Mouse (Mus musculus) cerebellum, adult 18-20 months (tissue): Measurements from ENCODE around the gene Gm49601.

ENCODE experiments used
- DNase-seq, 2 experiments: peaks; one replicate each; pipeline ENCODE4 v3.0.0; 2021

The Gm49601 gene

DNA sequence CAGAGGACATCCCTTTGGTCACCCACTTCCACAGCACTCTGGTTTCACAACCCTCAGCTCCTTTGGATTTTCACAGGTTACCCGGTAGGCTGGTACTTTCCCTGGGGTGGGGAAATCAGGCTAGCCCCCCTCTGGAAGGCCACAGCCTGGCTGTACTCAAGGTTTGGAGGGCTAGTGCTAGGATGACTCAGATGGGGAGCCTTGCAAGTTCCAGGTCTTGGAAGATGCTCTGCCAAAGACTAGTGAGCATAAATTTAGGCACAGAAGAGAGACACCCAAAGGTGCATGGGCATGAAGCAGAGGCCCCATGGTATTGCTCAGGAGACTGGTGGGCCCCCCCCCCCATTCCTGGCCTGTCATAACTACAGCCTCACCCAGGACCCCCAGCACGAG lies 2.7 kb upstream of the Gm49601 start:
- peak in 1 of 2 experiments; percentile 23 for DNase-seq

DNA sequence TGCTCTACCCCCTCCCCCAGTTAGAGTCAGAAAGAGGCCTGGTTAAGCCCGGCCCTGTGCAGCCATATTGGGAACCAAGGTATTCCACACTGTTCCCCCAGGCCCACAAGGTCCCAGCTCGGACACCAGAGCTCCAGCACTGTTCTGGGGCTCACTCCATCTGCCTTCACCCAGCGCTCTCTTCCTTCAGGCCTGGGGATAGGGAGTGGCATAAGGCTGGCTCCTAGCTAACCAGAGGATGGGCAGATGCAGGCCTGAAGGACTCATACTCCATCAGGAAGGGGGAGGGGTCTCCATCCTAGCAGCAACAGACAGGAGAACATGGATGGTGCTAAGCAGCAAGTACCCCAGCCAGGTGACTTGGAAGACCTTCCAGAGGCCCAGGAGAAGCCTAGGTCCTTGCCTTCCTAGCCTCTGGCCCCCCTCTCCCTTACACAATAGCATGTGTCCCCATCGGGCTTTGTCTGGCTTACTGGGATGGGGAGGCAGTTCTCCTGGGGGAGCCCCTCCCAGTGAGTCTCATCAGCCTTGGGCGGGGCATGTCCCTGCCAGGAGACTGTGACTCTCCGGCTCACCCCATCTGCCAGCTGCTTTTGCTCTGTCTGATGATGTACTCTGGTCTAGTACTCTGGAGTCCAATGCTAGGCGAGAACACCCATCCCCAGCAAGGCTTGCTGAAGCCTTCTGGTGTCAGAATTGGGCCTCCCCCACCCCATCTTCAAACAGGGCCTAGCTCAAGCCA lies 2.1 kb upstream of the Gm49601 start:
- peak; percentile 31 to 38 for DNase-seq

DNA sequence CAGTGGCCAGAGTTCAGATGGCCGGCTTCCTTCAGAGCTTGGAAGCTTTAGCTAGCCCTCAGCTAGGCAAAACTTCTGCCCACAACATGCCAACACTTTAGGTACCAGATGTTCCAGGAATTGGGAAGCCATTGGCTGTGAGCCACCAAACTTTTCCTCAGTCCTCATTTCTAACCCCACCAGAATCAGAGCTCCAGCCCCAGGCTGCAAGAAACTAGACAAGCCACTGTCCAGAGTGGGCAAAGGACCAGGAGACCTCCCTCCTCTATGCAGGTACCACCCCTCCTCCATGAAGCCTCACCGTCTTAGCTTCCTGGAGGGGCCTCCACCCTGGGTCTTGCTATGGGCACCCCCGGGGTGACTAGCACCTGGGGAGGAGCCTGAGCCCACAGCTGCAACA lies 936 bp upstream of the Gm49601 start:
- peak; percentile 24 to 41 for DNase-seq

DNA sequence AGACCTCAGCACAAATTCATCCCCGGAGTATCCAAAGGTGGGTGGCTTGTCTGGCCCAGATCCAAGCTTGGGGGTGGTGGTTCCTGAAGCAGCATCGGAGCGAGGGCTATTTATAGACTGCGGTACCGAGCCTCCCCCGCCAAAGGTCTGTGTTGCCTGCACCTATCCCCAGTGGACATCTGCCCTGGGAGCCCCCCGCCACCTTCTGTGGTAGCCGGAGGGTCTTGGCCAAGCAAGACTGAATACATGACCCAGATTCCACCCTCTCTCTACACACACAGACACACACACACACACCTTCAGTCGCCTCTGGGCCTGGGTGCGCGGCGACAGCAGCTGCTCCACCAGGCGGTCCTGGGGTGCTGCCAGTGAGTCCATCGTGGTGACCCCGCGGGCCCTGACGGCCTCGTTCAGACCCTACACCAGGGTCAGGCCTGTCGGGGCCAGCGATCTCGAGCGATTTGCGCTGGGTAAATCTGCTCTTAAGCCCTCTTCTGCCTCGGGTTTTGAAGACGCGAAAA lies 376 bp downstream of the Gm49601 start:
- peak; percentile 48 to 61 for DNase-seq

DNA sequence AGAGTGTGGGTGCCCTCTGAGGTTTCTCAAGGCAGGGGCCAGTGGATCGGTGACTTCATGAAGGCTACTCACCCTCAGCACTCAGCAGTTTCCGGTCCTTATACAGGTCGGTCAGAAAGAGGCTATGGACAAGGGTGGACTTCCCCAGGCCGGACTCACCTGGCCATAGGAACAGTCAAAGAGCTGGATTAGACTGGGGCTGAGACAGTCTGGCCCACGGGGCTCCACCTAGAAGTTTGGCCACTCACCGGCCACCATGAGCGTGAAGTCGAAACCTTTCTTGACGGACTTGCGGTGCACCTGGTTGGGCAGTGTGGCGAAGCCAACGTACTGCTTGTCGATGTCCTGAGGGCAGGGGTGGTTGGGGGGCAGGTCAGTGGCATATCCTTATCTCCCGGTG lies 1.1 kb downstream of the Gm49601 start:
- peak in 1 of 2 experiments; percentile 38 for DNase-seq

DNA sequence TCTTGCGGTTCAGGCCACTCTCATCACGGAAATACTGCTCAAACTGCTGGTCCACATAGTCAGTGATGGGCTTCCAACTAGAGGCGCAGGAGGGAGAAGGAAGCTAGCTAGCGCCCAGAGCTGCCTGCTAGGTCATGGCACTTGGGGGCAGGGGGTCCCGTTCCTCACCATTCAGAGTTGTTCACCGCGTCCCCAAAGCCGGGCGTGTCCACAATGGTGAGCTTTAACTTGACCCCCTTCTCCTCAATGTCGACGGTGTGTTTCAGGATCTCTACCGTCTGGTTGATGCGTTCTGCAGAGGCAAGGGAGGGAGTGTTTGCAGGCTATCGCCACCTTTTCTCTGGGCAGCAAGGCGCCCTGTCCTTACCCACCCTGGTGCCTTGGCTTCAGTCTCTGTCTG lies 1.6 kb downstream of the Gm49601 start:
- no peak for DNase-seq

DNA sequence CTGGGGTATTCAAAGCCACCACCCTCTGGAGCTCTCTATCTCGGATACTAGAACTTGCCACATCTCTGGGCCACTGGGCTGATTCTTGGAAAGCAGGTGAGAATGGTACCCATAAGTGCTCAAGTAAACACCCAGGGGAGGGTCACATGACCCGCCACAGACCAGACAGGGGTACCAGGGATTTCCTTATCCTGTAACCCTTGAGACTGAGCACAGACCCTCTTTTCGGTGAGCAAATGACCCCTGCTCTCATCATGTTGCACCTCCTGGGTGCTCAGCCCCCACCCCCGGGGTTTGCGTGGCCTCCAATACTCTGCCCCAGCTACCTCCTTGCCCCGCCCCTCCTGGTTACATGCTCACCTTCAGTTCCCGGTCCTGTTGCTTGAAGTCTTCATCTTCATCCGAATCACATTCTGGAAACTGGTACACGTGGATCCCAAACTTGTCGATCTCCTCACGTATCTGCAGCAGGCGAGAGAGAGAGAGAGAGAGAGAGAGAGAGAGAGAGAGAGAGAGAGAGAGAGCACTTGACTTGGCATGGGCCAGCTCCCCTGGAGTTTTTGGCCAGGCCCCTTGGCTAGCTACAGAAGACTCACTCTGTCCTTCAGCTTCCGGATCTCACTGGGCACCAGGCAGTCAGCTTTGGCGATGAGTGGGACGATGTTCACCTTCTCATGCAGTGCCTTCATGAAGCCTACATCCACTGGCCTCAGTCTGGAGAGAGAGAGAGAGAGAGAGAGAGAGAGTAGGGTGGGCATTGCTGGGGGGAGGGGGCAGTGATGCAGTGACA lies 2.3 kb downstream of the Gm49601 start:
- peak; percentile 52 for DNase-seq

DNA sequence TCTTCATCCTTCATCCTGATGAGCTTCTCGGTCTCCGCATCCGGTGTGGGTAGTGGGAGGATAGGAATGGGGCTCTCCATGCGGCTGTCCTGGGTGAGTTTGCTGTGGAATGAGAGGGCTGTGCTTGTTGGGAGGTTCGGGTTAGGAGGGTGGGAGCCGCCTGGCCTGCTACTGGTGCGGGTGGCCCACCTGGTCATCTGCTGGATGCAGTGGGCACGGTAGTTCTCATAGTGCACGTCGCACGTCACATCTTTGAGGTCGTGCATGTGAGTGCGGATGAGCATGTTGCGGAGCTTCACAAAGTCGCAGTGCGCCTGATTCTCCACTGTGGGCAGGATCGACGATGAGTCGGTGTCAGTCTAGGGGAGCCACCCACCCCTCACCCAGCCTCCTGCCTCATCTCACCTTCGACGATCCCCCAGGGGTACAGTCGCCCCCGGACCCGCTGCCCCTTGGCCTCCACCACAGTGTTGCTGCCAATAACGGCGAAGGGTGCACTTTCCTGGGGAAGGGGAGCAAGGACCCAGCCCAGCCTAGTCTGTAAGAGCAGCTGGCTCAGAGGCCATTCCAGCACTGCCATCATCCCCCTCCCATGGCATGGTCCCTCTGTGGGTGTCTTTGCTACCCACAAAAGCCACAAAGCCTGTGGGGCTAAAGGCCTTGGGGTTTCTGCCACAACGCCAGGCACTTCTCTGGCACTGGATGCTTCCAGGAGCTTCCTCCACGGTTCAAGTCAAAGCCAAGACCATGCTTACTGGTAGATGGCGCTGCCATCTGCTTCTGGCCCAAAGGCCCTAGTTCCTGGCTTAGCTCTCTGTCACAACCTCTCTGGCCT lies 3.1 kb downstream of the Gm49601 start:
- peak; percentile 18 to 44 for DNase-seq

DNA sequence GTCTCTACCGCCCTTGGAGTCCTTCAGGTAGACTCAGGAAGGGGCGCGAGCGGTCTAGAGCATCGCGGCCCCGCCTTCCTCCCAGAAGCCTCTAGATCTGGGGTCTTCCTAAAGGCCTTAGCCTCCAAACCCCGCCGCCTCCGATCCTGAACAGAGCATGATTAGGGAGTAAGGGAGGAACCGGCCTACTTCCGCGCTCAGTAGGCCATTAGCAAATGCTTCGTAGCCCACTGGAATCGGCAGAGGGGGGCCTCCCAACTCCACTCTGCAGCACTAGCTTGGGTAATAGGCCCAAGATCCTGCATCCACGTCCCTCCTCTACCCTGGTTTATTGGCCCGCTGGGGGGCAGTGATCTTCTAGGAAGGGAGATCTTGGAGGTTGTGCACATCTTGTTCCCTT lies 4.2 kb downstream of the Gm49601 start, which contains the start of gene Gp1bb:
Gene Gp1bb, minus strand, starts transcription at position 385 of the 400 bp plus-strand sequence.
- peak; percentile 9 to 20 for DNase-seq

DNA sequence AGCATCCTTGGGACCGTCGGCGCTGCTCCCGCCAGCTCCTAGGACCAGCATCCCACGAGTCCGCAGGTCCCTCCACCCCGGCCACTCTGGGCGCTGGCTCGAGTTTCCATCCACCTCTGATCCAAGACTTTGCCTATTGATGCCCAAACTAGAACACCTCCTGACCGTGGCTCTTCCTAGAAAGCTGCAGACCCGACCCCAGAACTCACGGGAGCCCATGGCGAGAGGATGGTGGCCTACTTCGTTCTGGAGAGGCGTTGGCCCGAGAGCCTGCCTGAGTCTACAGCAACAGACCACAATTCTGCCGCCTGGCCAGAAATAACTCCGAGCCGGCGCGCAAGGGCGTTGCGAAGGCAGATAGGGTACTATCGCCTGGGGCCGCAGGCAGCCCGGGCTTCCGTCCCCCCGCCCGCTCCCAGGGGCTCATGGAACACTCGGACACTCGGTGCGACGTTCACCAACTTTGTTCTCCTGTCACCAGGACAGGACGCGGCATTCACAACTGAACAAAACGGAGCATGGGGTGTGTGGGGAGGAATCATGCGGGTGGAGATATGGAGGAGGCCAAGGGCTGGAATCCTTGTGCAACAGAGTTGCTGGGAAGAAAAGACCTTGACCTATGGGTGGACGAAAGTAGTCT lies 4.7 kb downstream of the Gm49601 start:
- peak in 1 of 2 experiments; percentile 43 for DNase-seq

DNA sequence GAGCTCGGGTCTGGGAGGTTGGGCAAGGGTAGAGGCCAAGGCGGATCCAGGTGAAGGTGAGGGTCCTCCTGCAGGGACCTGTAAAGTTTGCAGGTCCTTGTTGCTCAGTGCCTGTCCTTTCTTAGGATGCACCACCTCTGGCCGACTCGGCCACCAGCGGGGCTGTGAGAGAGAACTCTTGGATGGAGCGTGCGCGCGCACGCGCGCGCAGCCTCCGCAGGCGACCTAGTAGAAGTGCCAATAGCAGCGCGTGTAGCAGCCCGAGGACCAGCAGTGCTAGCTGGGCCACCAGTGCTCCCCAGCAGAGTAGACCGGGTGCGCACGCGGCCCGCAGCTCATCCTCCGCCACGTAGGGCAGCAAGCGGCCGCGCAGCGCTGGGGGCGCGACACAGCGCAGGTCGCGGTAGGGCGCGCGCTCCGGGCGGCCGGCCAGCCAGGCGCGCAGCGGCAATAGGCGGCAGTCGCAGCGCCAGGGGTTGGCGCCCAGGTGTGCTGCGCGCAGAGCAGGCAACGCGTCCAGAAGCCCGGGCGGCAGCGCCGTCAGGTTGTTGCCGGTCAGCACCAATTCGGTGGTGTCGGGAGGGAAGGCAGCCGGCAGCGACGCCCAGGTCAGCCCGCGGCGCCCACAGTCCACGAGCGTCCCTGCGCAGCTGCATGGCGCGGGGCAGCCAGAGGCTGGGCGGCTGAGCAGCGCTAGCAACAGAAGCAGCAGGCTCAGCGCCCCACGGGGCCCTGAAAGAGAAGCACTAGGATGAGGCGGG lies 5.4 kb downstream of the Gm49601 start:
- peak; percentile 55 to 67 for DNase-seq

DNA sequence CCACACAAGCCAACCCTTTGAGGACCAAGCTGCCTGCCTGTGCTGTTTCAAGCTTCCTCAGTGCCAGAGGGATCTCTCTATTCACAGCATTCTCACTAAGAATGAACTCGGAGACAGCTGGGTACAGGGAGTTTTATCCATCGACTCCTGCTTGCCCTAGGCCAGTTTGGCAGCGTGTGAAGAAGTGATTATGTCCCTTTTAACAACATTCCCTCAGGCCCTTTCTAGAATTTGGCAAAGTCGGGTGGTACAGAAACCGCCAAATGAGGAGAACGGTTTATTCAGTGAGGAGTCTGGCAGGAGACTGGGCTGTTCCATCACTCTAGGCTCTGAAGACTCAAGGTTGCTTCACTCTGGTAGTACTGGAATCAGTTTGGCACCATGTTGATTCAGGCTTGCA lies 6.0 kb downstream of the Gm49601 start:
- no peak for DNase-seq

DNA sequence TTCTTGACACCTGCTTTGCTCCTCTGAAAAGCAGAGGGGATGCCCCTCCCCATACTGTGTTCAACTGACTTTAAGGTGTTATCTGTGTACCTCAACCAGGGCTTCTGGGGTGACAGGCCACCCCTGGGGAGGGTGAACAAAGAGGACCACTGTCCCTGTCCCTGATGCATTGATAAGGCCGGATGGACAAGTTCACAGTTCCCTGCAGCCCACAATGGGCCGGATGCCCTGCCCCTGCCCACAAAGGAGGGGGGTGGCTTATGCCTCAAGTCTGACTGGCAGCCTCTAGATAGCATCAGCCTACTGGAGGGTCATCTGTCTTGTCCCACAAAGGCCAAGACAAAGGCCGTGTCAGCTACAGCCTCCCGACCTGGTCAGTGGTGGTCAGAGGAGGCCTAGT lies 7.1 kb downstream of the Gm49601 start:
- DNase-seq = peak in 1 of 2 experiments; percentile 3

DNA sequence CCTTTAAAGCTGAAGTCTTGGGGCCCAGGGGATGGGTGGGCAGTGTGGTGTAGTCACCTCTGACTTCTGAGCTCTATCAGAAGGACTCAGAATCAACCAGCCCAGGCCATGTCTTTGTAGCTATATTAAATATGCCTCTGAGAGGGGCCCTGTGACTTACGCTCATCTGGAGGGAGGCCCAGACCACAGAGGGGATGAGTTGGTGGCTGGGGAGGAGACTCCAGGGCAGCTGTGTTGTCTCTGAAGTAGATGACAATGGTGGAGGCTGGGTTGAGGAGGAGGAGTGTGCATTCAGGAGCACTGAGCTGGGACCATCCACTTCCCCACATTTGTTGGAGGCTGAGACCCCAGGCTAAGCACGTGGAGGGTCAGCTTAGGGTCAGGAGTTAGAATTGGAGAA lies 7.9 kb downstream of the Gm49601 start:
- DNase-seq = no peak

DNA sequence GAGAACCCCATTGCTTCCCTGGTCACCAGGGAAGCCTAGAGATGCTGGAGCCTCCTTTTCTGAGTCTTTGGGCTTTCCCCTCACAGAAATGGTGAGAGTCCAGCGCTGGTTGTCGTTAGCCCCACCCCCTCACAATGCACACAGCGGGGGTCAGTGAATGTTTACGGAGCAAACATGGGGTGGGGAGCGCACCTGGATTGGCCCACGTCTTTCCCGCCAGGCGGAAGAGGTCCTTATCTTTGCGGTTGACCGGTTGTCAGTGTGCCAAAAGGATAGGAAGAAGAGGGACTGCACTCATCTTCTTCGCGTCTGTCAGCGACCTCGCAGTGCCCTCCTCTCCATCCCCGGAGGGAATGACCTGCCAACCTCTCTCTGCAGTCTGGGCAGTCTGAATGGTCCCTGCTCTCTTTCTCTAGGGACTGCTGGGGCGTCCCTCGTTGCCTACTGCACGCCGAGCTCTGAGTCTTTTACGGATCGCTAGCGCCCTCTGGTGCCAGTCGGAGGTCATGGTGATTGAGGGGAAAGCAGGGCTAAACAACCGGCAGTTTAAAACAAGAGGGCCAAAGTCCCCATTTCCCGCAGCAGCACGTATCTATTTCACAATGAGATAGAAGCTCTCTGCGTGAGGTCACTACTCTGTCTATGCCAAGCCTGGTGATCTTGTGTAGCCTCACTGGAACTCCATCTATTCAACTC lies 8.7 kb downstream of the Gm49601 start:
- peak; percentile 89 to 94 for DNase-seq

DNA sequence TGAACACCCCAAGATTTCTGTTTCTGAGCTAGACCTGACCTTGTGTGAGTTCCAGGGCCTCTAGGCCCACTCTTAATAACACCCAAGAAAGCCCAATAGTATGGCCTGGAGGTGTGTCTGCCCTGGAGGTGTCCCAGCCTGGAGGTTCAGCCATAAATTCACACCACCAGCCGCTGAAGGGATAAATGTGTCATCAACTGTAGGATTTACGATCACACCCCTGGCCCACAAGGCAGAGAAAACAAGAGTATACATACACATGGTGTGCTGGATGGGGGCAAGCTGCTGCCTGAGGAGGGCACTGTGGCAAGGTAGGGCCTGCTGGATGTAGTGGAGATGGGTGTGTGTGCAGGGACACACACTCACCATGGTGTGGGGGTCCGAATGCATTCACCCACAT lies 12.9 kb downstream of the Gm49601 start:
- DNase-seq = no peak

DNA sequence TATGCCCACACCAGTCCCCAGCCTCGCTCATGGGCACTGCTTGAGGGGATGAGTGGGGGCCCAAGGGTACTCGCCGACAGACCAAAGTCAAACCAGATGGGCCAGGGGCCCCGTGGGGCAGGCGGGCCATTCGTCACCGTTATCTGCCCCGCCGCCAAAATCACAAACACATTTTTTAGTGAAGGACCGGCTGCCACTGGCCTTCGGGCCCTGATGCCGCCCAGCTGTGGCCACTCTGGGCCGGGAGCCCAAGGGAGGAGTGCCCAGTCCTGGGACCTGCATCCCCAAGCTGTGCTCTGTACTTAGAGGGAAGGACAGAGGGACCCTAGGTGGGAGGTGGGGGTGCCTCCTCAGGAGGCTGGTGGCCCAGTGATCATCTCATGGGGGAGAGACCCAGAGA lies 14.5 kb downstream of the Gm49601 start:
- DNase-seq = no peak

DNA sequence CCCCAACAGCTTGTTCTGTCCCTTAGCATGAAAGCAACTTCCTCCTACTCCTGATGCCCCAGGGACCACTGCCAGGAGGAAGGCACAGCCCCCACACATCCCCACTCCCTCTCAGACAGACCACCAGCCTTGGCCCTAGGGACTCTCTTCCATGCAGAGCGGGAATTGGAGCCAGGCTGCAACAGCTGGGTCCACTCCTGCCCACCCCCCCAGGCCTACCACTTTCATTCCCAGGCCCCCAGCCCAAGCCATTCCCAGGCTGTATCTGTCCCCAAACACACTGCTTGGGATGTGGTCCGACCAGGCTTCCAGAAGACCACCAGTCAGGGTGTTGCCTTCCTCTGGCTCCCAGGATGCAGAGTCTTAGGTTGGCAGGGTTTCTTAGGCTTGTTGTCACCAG lies 17.1 kb downstream of the Gm49601 start:
- no peak for DNase-seq

DNA sequence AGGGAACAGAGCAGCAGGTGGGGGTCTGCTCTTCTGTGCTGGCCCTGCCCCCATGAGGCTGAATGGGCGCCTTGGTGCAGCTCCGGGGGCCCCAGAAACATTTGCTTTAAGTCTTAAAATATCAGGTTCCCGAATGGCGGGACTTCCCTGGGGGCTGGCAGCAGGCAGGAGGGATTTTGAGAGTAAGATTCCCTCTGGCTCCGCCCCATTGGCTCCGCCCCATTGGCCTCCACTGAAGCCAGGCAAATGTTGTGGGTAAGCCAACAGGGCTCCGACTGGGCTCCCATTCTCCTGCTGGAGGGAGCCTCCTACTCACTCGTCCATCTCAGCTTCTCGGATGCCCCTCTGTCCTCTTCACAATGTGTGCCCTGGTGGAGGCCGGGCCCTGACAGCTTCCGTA lies 18.0 kb downstream of the Gm49601 start:
- DNase-seq = no peak

DNA sequence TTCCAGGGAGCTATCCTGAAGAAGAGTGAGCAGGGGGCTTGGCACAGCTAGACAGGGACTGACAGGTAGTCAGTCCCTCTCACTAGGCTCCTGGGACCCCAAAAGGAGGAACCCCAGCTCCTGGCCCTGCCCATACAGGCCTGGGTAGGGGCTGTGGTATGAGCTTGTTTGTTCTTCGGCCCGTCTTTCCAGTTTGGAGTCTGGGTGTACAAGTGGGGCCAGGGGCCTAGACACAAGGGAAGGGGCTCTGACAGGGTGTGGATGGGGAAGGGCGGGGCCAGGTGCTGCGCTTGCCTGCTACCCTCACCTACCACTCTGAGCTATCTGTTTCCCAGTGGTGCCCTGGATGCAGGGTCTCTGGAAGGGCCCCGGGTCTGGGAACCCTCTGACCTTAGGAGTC lies 20.5 kb downstream of the Gm49601 start:
- no peak for DNase-seq

DNA sequence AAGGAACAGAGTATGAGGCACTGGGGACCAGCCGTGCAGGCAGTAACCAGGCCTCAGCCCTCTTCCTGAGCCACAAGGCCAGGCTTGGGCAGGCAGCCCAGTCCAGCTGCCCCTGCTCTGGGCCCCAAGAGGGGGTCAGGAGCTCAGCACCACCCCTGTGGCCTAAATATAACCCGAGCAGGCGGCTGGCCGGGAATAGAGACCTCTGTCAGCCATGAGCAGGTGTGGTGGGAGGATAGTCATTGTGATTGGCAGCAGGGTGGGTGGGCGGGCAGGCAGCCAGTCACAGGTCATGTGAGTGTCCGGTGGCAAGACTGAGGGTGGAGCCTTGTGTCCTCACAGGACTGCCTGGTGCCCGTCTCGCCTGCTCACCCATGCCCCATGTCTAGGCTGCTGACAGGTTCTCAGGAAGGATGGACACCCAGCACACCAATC lies 21.9 kb downstream of the Gm49601 start:
- DNase-seq = no peak
